Mouse (Mus musculus): ENCODE data around the gene Glrx2. TPM values are rescaled to one million over a fixed set of nuclear protein-coding genes. Genes with fewer than 3 reads are reported as not detected.

Gene Glrx2
- total RNA-seq, 2 experiments from 2014 or later, result 107 to 122 TPM

- H3K4me3 ChIP-seq, result no peak overlapping the region
- H3K27ac ChIP-seq, result no peak overlapping the region
- no peak for DNase-seq (ENCODE audit: low spot score in 2 of 2)
- TF ChIP-seq CTCF (conservative IDR thresholded peaks at IDR 0.05), result no peak
These were observed 50.1 kb downstream of the Glrx2 start for GRCm38 (mm10) chr1:143766238-143766637.

GRCm38 (mm10) chr1:143770444-143771109 lies 54.4 kb downstream of the Glrx2 start:
- no peak for DNase-seq (ENCODE audit: low spot score in 2 of 2)
- no peak overlapping the region for H3K27ac ChIP-seq
- no peak for TF ChIP-seq CTCF (conservative IDR thresholded peaks at IDR 0.05)
- H3K4me3 ChIP-seq, result no peak overlapping the region

- TF ChIP-seq CTCF (conservative IDR thresholded peaks at IDR 0.05), result no peak
These were observed 56.9 kb downstream of the Glrx2 start for GRCm38 (mm10) chr1:143773082-143773481.

GRCm38 (mm10) chr1:143773909-143774308 lies 57.8 kb downstream of the Glrx2 start:
- no peak overlapping the region for H3K27ac ChIP-seq
- no peak for TF ChIP-seq CTCF (conservative IDR thresholded peaks at IDR 0.05)
- no peak for DNase-seq (ENCODE audit: low spot score in 2 of 2)
- no peak overlapping the region for H3K4me3 ChIP-seq

More at GRCm38 (mm10) chr1:143773082-143773481, 56.9 kb downstream of the Glrx2 start:
- DNase-seq (ENCODE audit: low spot score in 2 of 2), result no peak
- Histone ChIP-seq H3K27ac (no peak overlapping the region), H3K4me3 (no peak overlapping the region)

- TF ChIP-seq CTCF (conservative IDR thresholded peaks at IDR 0.05), result peak; percentile 83
- H3K4me3 ChIP-seq, result peak within 1 kb of the TSS; percentile 81
- peak; percentile 97 to 99 for DNase-seq (ENCODE audit: low spot score in 2 of 2)
These were observed 60.6 kb downstream of the Glrx2 start, which contains the start of the genes Trove2 and Uchl5 for GRCm38 (mm10) chr1:143776446-143777411. TSS of gene Trove2 (minus strand) at chr1:143777068. TSS of gene Uchl5 (plus strand) at chr1:143777272.

GRCm38 (mm10) chr1:143777558-143778218 lies 61.5 kb downstream of the Glrx2 start:
- Histone ChIP-seq H3K4me3 (peak overlapping the region; percentile 81), H3K27ac (peak overlapping the region; percentile 82)
- TF ChIP-seq CTCF (conservative IDR thresholded peaks at IDR 0.05), result no peak
- peak in 1 of 2 experiments; percentile 8 for DNase-seq (ENCODE audit: low spot score in 2 of 2)

More at GRCm38 (mm10) chr1:143776446-143777411, 60.6 kb downstream of the Glrx2 start, which contains the start of the genes Trove2 and Uchl5:
- peak within 1 kb of the TSS; percentile 91 for H3K27ac ChIP-seq

- peak in 1 of 2 experiments; percentile 24 for DNase-seq (ENCODE audit: low spot score in 2 of 2)
- Histone ChIP-seq H3K27ac (no peak overlapping the region), H3K4me3 (no peak overlapping the region)
- TF ChIP-seq CTCF (conservative IDR thresholded peaks at IDR 0.05), result peak; percentile 86
These were observed 72.6 kb downstream of the Glrx2 start for GRCm38 (mm10) chr1:143788584-143789227.

Other genes with a start within 250 kb of the Glrx2 start
- gene B3galt2, start 75.7 kb upstream of the Glrx2 start, total RNA-seq (2021), result 10 to 100 TPM; 19.2 to 21.5 TPM
- 10 to 100 TPM; 74.4 to 75.1 TPM for gene Cdc73, start 13.4 kb upstream of the Glrx2 start, total RNA-seq (2021)
- gene Trove2, start 60.7 kb downstream of the Glrx2 start, total RNA-seq (2021), result 10 to 100 TPM; 27.9 to 28.8 TPM
- 10 to 100 TPM; 35.2 to 38.3 TPM for gene Uchl5, start 60.9 kb downstream of the Glrx2 start, total RNA-seq (2021)

Data from layer of hippocampus, adult 2 months (tissue).